Mouse (Mus musculus): ENCODE results near the gene Tm2d1.
"Not testable (repeated sequence)": the region's sequence is repeated elsewhere in the genome, so short reads cannot be mapped to it uniquely, and the experiment has no call there.

Gene Tm2d1

GRCm38 (mm10) chr4:98382716-98383424 lies at the start of gene Tm2d1:
Gene Tm2d1 (minus strand): TSS chr4:98383306.
- DNase-seq (ENCODE audit: low read depth, low spot score) = peak; percentile 78

DNA sequence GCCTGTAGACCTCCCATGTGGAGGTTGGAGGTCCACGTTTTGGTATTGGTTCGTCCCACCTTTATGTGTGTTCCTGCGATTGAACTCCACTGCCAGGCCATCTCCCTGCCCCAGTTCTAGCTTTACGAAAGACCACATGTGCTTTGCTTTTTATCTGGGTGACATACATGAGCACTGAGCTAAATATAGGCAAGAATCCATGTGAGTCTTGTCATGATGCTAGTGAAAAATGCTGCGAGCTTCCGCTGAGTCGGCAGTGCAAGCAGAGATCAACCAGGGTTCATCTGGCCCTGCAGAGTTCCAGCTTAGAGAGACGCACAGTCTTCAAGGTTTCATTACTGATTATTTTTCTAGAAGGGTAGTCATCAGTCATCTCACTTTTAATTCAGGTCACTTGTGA lies 45.3 kb upstream of the Tm2d1 start:
- no peak for DNase-seq (ENCODE audit: low read depth, low spot score)

DNA sequence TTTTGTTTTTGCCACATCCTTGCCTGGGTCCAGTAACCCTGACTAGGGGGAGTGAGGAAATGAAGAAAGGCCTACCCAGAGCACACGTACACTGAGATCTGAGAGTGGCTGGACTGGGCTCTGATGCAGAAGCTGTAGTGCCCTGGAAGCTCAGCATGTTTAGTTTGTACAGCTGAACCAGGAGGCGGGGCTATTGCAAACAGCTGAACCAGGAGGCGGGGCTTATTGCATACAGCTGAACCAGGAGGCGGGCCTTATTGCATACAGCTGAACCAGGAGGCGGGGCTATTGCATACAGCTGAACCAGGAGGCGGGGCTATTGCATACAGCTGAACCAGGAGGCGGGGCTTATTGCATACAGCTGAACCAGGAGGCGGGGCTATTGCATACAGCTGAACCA lies 32.0 kb upstream of the Tm2d1 start:
- not testable (repeated sequence) for DNase-seq (ENCODE audit: low read depth, low spot score)

DNA sequence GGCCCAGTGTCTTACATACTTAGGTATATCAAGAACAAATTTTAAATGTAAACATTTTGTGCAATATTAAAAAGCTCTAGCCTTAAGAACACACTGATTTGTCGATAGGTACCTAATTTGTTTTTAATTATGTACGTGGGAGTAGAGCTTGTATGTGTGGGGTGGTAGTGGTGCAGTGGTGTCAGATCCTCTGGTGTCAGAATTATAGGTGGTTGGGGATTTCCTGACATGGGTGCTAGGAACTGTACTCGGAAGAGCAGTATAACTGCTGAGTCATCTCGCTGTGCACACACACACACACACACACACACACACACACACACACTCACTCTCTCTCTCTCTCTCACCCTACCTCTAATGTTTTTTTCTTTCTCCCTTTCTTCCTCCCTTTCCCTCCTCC lies 25.3 kb upstream of the Tm2d1 start:
- DNase-seq (ENCODE audit: low read depth, low spot score) = no peak

DNA sequence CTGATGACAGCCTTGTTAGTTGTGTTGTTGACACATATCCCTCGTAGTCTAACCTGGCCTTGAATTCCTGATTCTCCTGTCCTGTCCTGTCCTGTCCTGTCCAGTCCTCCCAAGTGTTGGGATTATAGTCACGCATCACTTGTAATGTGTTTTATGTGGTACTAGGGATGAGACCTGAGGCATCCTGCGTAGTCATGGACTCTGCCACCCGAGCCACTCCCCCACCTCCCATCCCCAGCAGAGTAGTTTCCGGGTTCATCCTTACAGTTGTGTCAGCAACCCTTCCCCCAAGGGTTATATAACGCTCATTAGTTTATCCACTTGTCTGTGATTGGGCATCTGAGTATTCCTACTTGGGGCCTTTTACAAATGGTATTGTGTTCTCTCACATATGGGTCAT lies 21.3 kb upstream of the Tm2d1 start:
- no peak for DNase-seq (ENCODE audit: low read depth, low spot score)

- no peak for DNase-seq (ENCODE audit: low read depth, low spot score)
Measured at GRCm38 (mm10) chr4:98403492-98403891, 20.4 kb upstream of the Tm2d1 start.

GRCm38 (mm10) chr4:98401584-98401962 lies 18.5 kb upstream of the Tm2d1 start:
- DNase-seq (ENCODE audit: low read depth, low spot score) = no peak

DNA sequence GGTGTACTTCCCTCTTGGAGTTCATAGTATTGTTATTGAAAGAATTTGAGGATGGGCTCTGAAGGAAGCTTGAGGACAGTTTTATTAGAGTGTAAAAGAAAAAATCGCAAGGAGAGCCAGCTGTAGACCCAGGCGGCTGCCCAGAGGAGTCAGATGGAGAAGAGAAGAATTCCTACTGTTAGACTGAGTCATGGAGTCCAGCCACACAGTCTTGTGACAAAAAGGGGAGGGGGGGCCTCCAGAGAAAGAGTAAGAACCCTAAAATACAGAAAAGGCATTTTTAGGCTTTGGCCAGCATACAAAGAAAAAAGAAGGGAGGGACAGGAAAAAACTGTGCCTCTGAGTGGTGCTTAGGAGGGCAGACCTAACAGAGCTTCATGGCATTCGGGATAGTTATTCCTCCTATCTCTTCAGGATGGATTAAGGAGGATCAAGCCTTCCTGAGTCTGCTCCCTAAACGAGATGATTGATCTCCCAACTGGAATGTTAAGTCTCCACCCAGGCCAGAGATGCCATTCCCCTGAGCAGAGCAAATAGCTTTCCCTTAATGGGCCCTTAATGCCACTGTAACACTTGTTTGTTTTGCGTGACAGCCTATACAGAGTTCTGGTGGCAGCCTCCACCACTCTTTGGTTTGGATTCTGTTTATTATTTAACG lies 17.9 kb upstream of the Tm2d1 start:
- no peak for DNase-seq (ENCODE audit: low read depth, low spot score)

- DNase-seq (ENCODE audit: low read depth, low spot score) = peak; percentile 34
Measured at GRCm38 (mm10) chr4:98395690-98396437, 12.8 kb upstream of the Tm2d1 start, which contains the start of gene Patj. Gene Patj (plus strand): TSS chr4:98395785.

- DNase-seq (ENCODE audit: low read depth, low spot score) = no peak
Measured at GRCm38 (mm10) chr4:98395346-98395689, 12.2 kb upstream of the Tm2d1 start.

DNA sequence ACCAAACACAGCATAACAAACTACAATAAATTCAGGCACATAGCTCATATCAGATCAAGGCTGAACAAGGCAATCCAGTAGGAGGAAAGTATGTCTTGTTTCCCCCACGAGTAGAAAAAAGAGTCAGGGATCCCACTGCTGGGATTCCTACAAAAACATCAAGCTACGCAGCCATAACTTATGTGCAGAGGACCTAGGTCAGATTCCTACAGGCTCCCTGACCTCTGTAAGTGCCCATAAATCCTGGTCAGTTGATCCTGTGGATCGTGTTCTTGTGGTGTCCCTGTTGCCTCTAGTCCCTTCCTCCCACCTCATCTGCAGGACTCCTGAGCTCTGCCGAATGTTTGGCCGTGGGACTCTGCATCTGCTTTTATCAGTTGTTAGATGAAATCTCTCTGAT lies 1.9 kb upstream of the Tm2d1 start:
- no peak for DNase-seq (ENCODE audit: low read depth, low spot score)

- no peak for DNase-seq (ENCODE audit: low read depth, low spot score)
Measured at GRCm38 (mm10) chr4:98376943-98377342, 6.2 kb downstream of the Tm2d1 start.

DNA sequence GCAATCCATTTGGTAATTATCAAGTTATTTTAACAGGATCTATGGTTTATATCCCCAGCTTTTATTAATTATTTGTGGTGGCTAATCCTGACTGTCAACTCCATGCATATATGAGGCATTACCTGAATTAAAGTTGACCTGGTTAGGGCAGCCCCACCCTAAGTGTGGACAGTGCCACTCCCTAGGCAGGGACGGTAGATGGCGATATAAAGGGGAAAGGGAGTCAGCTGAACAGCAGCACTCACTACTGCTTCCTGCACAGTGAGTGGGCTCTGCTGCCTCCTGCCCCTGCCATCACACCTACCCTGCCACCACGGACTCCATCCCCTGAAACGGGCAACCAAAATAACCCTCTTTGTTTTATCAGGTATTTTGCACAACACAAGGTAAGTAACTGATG lies 7.7 kb downstream of the Tm2d1 start:
- DNase-seq (ENCODE audit: low read depth, low spot score) = no peak

GRCm38 (mm10) chr4:98358034-98358809 lies 24.9 kb downstream of the Tm2d1 start:
- DNase-seq (ENCODE audit: low read depth, low spot score) = no peak

- DNase-seq (ENCODE audit: low read depth, low spot score) = no peak
Measured at GRCm38 (mm10) chr4:98348580-98348979, 34.5 kb downstream of the Tm2d1 start.

DNA sequence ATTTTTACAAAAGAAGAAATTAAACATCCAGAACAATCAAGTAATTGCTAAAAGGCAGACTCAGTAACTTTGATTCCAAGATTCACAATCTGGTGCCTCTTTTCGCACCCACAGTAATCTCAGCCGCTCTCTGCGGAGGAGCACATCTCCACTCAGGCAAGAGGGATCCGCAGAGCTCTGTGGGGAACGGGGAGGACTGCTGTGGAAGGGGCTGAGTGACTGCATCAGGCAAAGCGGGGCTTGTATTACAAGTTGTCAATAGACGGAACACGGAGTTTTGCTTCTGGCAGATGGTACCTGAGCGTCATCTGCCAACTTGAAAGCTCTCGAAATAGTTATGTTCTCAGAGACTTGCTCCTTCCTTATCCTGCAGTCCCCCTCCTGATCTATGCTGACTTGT lies 37.3 kb downstream of the Tm2d1 start:
- peak; percentile 55 for DNase-seq (ENCODE audit: low read depth, low spot score)

DNA sequence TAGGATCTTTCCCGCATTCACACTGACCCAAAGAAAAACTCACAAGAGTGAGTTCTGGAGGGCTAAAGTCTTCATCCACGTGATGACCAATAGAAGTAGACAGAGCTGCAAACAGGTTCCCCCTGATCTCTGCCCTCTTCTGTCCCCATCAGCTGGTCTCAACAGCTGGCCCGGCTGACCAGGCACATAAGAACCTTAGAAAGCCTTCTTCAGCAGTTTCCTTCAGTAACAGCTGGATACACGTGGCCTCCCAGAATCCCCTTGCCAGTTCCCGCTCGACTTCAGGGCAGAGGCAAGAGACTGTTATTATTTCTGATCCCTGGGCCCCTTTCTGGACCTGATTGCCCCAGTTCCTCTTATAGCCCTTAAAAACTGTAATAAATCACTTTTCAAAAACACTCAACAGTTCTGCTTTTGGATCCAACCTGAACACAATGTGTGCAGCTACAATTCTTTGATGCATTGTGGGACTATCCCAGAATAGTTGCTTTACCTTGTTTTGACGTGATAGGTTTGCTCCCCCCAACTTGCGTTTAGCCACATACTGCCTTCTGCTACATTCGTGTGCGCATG lies 43.0 kb downstream of the Tm2d1 start:
- no peak for DNase-seq (ENCODE audit: low read depth, low spot score)

DNA sequence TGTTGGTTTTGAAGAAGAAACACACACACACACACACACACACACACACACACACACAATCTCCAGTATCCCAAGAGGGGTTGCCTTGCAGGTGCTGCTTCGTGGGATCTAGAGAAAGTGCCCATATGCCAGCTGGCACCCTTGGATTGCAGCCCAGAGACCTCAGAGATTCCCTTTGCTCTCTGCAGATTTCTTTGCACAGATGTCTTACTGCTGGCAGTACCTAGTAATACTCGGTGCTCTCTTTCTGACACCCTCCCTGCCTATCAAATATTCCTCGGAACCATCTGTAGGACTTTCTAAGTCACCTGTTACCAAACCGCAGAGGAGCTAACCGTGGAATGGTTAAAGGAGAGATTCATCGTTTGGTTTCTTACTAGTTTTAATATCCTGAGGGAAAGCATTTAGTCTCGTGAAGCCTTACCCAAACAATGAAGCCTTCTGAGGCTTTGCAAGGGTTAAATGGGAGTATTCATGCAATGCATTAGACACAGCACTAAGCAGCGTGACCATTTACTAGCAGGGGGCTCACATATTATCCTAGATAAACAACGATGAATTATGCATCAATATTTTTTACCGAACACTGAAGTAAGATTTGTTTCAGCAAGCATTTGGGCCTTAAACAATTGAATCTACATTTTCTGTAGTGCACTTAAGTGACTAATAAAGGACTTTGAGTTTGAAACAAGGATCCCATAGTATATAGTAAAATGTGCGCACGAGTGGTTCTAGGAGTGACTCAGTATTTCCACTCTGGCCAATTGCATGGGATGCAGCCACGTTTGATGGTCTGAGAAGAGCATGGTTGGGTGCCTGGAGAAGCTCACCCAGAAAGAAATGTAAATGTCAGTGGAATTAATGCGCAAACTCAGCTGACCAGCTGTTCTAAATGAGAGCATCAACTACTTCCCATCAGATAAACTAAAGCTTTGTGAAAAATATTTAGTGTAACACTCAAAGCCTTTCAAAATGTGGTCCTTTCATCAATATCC lies 44.2 kb downstream of the Tm2d1 start:
- no peak for DNase-seq (ENCODE audit: low read depth, low spot score)

DNA sequence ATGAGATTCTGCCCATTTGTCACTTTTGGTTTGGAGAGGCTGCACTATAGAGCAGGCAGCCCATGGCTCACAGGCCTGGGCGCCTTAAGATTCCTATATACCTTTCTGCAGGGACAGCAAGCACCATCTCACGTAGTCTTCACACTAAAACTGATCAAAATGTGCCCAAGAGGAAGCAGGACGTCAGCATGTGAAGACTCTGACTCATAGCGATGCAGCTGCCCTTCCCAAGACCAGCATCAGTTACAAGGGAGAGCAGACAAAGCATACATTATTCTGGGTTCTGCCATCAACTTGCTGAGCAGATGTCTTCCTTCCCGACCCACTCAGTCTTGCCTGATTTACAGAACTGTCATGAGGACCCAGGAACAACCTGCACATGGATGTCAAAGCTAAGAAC lies 45.9 kb downstream of the Tm2d1 start:
- DNase-seq (ENCODE audit: low read depth, low spot score) = no peak

DNA sequence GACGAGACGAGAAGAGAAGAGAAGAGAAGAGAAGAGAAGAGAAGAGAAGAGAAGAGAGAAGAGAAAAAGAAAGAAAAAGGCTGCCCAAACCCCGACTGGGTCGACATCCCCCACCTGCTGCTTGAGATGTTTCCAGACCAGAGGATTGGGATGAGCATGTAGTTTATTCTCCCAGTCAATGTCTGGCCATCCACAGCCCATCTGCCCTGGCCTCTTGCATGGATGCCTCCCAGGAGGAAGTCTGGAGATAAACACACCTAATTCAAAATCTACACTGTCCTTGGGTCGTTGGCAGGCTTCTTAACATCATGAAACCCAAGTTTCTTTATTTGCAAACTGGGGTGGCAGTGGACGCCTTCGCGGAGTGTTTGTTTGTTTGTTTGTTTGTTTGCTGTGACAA lies 47.4 kb downstream of the Tm2d1 start:
- no peak for DNase-seq (ENCODE audit: low read depth, low spot score)

All from telencephalon, adult 2 months (tissue).